Mouse (Mus musculus): ENCODE measurements around the gene Hexdc. TPM values are rescaled to one million over a fixed set of nuclear protein-coding genes. Genes with fewer than 3 reads are reported as not detected.
A peak's percentile ranks its signal among the peaks of the same experiment; 100 is the strongest.

The Hexdc gene
- polyA plus RNA-seq, 1 experiment from 2014 or later = 31.6 TPM

GRCm38 (mm10) chr11:121198622-121199021, 5.6 kb upstream of the Hexdc start:
- no peak for ATAC-seq (ENCODE audit: low FRiP score, low read depth)
- H3K4me1 ChIP-seq (replicated peaks) = peaks cover 5% of the 10 kb centered on the region
- no peaks in the 10 kb centered on the region; the same call in 1 of the 2 replicates for H3K36me3 ChIP-seq
- H3K4me2 ChIP-seq = no peak overlapping the region
- H3K4me3 ChIP-seq = no peak overlapping the region
- 65% methylated on average over 2 of the region's 2 CpGs for WGBS
- H3K9me3 ChIP-seq = no peaks in the 10 kb centered on the region
- no peak overlapping the region for H3K9ac ChIP-seq
- no peaks in the 10 kb centered on the region for H3K27me3 ChIP-seq
- no peak overlapping the region for H3K27ac ChIP-seq (replicated peaks)

- Histone ChIP-seq H3K27me3 (no peaks in the 10 kb centered on the region), H3K4me3 (no peak overlapping the region), H3K4me1 (replicated peaks) (peaks cover 9% of the 10 kb centered on the region), H3K36me3 (no peaks in the 10 kb centered on the region; the same call in 1 of the 2 replicates), H3K9ac (no peak overlapping the region), H3K9me3 (no peaks in the 10 kb centered on the region), H3K4me2 (no peak overlapping the region), H3K27ac (replicated peaks) (no peak overlapping the region)
- WGBS = 78% methylated on average over 4 of the region's 4 CpGs
- no peak for ATAC-seq (ENCODE audit: low FRiP score, low read depth)
Observed at GRCm38 (mm10) chr11:121199851-121200250, 4.4 kb upstream of the Hexdc start.

GRCm38 (mm10) chr11:121200781-121201180, 3.5 kb upstream of the Hexdc start:
- H3K36me3 ChIP-seq = no peaks in the 10 kb centered on the region; the same call in 1 of the 2 replicates
- no peak overlapping the region for H3K27ac ChIP-seq (replicated peaks)
- no peaks in the 10 kb centered on the region for H3K9me3 ChIP-seq
- ATAC-seq (ENCODE audit: low FRiP score, low read depth) = no peak
- H3K4me2 ChIP-seq = no peak overlapping the region
- H3K9ac ChIP-seq = no peak overlapping the region
- H3K27me3 ChIP-seq = no peaks in the 10 kb centered on the region
- 95% methylated on average over 6 of the region's 6 CpGs for whole genome bisulfite sequencing
- no peak overlapping the region for H3K4me3 ChIP-seq
- H3K4me1 ChIP-seq (replicated peaks) = peaks cover 13% of the 10 kb centered on the region

GRCm38 (mm10) chr11:121201436-121202198, 2.6 kb upstream of the Hexdc start:
- ATAC-seq (ENCODE audit: low FRiP score, low read depth) = no peak
- WGBS = 58% methylated on average over 11 of the region's 11 CpGs

GRCm38 (mm10) chr11:121203859-121204160, 423 bp upstream of the Hexdc start:
- Histone ChIP-seq H3K9ac (peak overlapping the region; percentile 83), H3K4me1 (replicated peaks) (peaks cover 13% of the 10 kb centered on the region), H3K27ac (replicated peaks) (peak overlapping the region; percentile 94), H3K9me3 (no peaks in the 10 kb centered on the region), H3K27me3 (no peaks in the 10 kb centered on the region), H3K4me3 (peak overlapping the region; percentile 86), H3K4me2 (peak overlapping the region; percentile 73), H3K36me3 (no peaks in the 10 kb centered on the region; the same call in none of the 2 replicates)
- ATAC-seq (ENCODE audit: low FRiP score, low read depth) = no peak
- WGBS = 1% methylated on average over 5 of the region's 5 CpGs

More at GRCm38 (mm10) chr11:121201436-121202198, 2.6 kb upstream of the Hexdc start:
- H3K4me3 ChIP-seq = no peak overlapping the region
- H3K27me3 ChIP-seq = no peaks in the 10 kb centered on the region
- no peak overlapping the region for H3K27ac ChIP-seq (replicated peaks)
- H3K4me1 ChIP-seq (replicated peaks) = peaks cover 13% of the 10 kb centered on the region
- H3K36me3 ChIP-seq = no peaks in the 10 kb centered on the region; the same call in 1 of the 2 replicates
- H3K9me3 ChIP-seq = no peaks in the 10 kb centered on the region
- no peak overlapping the region for H3K4me2 ChIP-seq
- H3K9ac ChIP-seq = no peak overlapping the region

- no peak overlapping the region for H3K4me2 ChIP-seq
- H3K9ac ChIP-seq = no peak overlapping the region
- no peak overlapping the region for H3K4me3 ChIP-seq
- no peak for ATAC-seq (ENCODE audit: low FRiP score, low read depth)
- no peak overlapping the region for H3K27ac ChIP-seq (replicated peaks)
- H3K9me3 ChIP-seq = no peaks in the 10 kb centered on the region
- H3K4me1 ChIP-seq (replicated peaks) = no peaks in the 10 kb centered on the region
- 99% methylated on average over 3 of the region's 3 CpGs for WGBS
- no peaks in the 10 kb centered on the region for H3K27me3 ChIP-seq
- peaks cover 35% of the 10 kb centered on the region for H3K36me3 ChIP-seq
Observed at GRCm38 (mm10) chr11:121216831-121217230, 12.6 kb downstream of the Hexdc start.

GRCm38 (mm10) chr11:121219776-121220175, 15.5 kb downstream of the Hexdc start:
- no peaks in the 10 kb centered on the region for H3K27me3 ChIP-seq
- H3K9ac ChIP-seq = no peak overlapping the region
- 91% methylated on average over 11 of the region's 11 CpGs for WGBS
- no peak for ATAC-seq (ENCODE audit: low FRiP score, low read depth)
- peaks cover 48% of the 10 kb centered on the region for H3K36me3 ChIP-seq
- no peaks in the 10 kb centered on the region for H3K4me1 ChIP-seq (replicated peaks)
- no peak overlapping the region for H3K4me3 ChIP-seq
- no peak overlapping the region for H3K27ac ChIP-seq (replicated peaks)
- H3K4me2 ChIP-seq = no peak overlapping the region
- H3K9me3 ChIP-seq = no peaks in the 10 kb centered on the region

GRCm38 (mm10) chr11:121220771-121221170, 16.5 kb downstream of the Hexdc start:
- H3K9me3 ChIP-seq = no peaks in the 10 kb centered on the region
- ATAC-seq (ENCODE audit: low FRiP score, low read depth) = no peak
- H3K27me3 ChIP-seq = no peaks in the 10 kb centered on the region
- no peaks in the 10 kb centered on the region for H3K4me1 ChIP-seq (replicated peaks)
- 89% methylated on average over 5 of the region's 5 CpGs for WGBS
- H3K36me3 ChIP-seq = peaks cover 58% of the 10 kb centered on the region
- H3K4me3 ChIP-seq = no peak overlapping the region
- H3K4me2 ChIP-seq = no peak overlapping the region
- no peak overlapping the region for H3K9ac ChIP-seq
- no peak overlapping the region for H3K27ac ChIP-seq (replicated peaks)

- ATAC-seq (ENCODE audit: low FRiP score, low read depth) = no peak
- Histone ChIP-seq H3K9me3 (no peaks in the 10 kb centered on the region), H3K4me2 (no peak overlapping the region), H3K36me3 (peaks cover 59% of the 10 kb centered on the region), H3K4me3 (no peak overlapping the region), H3K9ac (no peak overlapping the region), H3K27me3 (no peaks in the 10 kb centered on the region), H3K27ac (replicated peaks) (no peak overlapping the region), H3K4me1 (replicated peaks) (no peaks in the 10 kb centered on the region)
- 94% methylated on average over 6 of the region's 6 CpGs for WGBS
Observed at GRCm38 (mm10) chr11:121221321-121222010, 17.2 kb downstream of the Hexdc start.

GRCm38 (mm10) chr11:121228129-121229017, 24.1 kb downstream of the Hexdc start:
- peak; percentile 8 for ATAC-seq (ENCODE audit: low FRiP score, low read depth)
- Histone ChIP-seq H3K9me3 (no peaks in the 10 kb centered on the region), H3K27ac (replicated peaks) (peak overlapping the region; percentile 80), H3K36me3 (peaks cover 26% of the 10 kb centered on the region), H3K27me3 (no peaks in the 10 kb centered on the region), H3K4me3 (peak overlapping the region; percentile 81), H3K4me2 (peak overlapping the region; percentile 84), H3K4me1 (replicated peaks) (peaks cover 24% of the 10 kb centered on the region), H3K9ac (peak overlapping the region; percentile 70)
- WGBS = 23% methylated on average over 21 of the region's 21 CpGs

GRCm38 (mm10) chr11:121229018-121229439, 24.8 kb downstream of the Hexdc start, which contains the start of gene Cybc1:
Gene Cybc1 (minus strand): TSS chr11:121229322.
- peak; percentile 91 for ATAC-seq (ENCODE audit: low FRiP score, low read depth)
- Histone ChIP-seq H3K4me1 (replicated peaks) (peaks cover 24% of the 10 kb centered on the region), H3K9ac (peak within 1 kb of the TSS; percentile 70), H3K4me2 (peak within 1 kb of the TSS; percentile 84), H3K9me3 (no peaks in the 10 kb centered on the region), H3K36me3 (peaks cover 19% of the 10 kb centered on the region), H3K27ac (replicated peaks) (peak within 1 kb of the TSS; percentile 80), H3K27me3 (no peaks in the 10 kb centered on the region), H3K4me3 (peak within 1 kb of the TSS; percentile 81)
- 0% methylated on average over 23 of the region's 23 CpGs for WGBS
